Mouse (Mus musculus) embryo, embryonic 11 days (tissue): ENCODE results near the gene Atat1.
"Not testable (repeated sequence)": the region's sequence is repeated elsewhere in the genome, so short reads cannot be mapped to it uniquely, and the experiment has no call there.

Experiments used
- DNase-seq: peaks from one replicate; pipeline ENCODE4 v3.0.0-alpha.2; 2015

Gene Atat1

DNA sequence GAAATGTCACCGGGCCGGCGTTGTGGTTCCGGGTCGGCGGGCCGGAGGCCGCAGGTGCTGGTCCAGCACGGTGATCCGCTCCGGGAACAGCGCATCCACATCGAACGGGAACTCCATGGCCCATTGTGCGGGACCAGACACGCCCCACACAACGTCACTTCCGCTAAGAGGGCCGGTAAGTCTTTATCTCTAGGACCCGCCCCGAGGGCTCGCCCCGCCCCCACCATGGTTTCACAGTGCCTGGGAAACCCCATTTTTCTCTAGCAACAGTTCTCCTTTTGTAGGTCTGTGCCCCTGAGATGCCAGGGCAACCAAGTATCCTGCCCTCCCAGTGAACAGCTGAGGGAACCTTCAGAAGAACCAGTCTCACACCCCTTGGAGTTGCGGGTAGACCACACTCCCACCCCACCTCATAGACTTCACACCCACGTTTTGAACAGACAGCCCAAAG is at the start of gene Atat1:
Atat1 (minus strand) TSS at position 157 of the 451 bp plus-strand sequence.
- peak; percentile 96 for DNase-seq

DNA sequence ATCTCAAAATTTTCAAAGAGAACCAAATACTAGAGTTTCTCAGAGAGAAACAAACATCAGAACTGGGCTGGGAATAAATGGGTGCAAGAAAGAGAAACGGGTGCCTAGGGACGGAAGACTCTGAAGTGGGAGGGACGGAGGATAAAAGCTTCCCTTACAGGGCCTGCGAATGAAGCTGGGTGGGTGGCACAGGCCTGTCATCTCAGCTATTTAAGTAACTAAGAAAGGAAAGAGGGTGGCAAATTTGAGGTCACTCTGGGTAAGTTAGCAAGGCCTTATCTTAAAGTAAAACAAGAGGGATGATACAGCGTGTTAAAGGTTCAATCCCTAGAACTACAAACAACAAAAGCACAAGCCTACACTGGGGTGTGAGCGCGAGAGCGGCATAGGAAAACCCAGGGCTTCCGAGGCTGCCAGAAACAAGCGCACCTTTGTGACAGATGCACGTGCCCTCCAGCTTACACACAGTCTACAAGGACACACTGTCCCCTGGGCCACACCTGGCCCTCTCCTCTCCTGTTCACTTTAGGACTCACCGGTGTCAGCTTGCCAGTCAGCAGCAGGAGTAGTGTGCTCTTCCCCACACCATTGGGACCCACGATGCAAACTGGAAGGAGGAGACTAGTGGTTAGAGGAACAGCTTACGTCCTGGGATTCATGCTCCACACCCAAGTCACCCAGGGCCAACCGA is 48.8 kb upstream of the Atat1 start:
- DNase-seq, result no peak

GRCm38 (mm10) chr17:35954665-35955064 is 44.8 kb upstream of the Atat1 start:
- no peak for DNase-seq

DNA sequence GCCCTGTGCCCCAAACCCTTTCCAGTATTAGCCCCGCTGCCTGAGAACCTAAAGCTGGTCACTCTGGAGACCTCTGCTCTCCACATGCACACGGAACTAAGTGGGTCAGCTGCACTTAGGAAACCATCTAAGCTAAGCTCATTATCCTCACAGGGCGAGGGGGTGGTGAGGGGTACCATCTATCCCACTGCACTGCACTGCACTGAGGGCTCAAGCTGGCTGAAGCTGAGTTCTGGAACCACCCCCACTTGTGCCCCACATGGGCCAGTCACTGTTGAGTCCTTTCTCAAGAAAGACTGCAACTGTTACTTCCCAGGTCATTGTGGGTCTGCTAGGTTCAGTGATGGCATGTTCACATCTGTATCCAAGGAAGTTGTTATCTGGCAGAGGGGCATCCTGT is 42.7 kb upstream of the Atat1 start:
- not testable (repeated sequence) for DNase-seq

- not testable (repeated sequence) for DNase-seq
Measured at GRCm38 (mm10) chr17:35950946-35951345, 41.1 kb upstream of the Atat1 start.

GRCm38 (mm10) chr17:35939941-35940340 is 30.1 kb upstream of the Atat1 start:
- no peak for DNase-seq

GRCm38 (mm10) chr17:35939108-35939507 is 29.2 kb upstream of the Atat1 start:
- DNase-seq, result no peak

DNA sequence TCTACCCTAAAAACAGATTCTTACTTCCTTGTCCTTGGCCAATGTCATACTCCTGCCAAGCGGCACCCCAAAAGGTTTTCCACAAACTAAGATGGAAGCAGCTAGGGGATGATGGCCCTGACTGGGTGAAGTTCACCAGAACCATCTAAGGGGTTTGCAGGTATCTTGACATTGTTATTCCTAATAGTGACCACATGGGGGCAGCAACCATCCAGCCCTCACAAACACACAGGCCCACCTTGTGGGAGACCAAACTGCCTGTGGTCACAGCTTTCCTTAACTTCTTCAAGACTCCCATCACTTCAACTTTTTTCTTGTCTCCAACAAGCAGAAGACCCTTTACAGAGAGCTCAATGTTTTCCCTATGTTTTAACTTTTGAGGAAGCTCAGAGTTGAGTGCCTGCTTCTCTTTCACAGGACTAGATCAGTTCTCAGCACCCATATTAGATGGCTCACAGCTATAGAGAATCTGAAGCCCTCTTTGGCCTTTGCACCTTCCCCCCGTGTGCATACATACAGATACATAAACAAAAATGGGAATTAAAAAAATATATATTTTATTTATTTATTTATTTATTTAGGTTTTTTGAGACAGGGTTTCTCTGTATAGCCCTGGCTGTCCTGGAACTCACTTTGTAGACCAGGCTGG is 27.9 kb upstream of the Atat1 start:
- peak; percentile 63 for DNase-seq

GRCm38 (mm10) chr17:35935763-35936162 is 25.9 kb upstream of the Atat1 start:
- DNase-seq, result not testable (repeated sequence)

- DNase-seq, result no peak
Measured at GRCm38 (mm10) chr17:35932608-35933007, 22.7 kb upstream of the Atat1 start.

- no peak for DNase-seq
Measured at GRCm38 (mm10) chr17:35930627-35931026, 20.8 kb upstream of the Atat1 start.

GRCm38 (mm10) chr17:35929534-35929933 is 19.7 kb upstream of the Atat1 start:
- no peak for DNase-seq

GRCm38 (mm10) chr17:35927471-35927870 is 17.6 kb upstream of the Atat1 start:
- no peak for DNase-seq

- no peak for DNase-seq
Measured at GRCm38 (mm10) chr17:35923281-35923680, 13.4 kb upstream of the Atat1 start.

GRCm38 (mm10) chr17:35922566-35922965 is 12.7 kb upstream of the Atat1 start:
- no peak for DNase-seq

DNA sequence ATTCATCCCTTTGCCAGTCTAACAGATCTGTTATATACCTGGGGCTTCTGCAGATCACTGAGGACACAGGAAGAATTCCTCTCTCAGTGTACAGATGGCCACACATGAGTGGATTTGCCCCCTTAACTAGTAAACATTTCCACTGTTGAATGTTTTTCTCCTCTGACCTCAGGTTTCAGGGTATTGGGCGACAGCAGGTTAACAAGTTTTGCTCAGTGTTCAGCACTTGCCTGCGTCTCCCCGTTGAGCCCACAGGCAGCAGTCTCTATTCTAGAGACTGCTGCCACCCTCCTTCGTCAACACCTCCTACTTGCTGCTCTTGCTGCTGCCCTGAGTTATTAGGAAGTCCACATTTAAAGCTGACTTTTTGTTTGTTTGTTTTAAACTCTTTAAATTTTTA is 11.8 kb upstream of the Atat1 start:
- DNase-seq, result no peak

- DNase-seq, result peak; percentile 73
Measured at GRCm38 (mm10) chr17:35920862-35921562, 11.1 kb upstream of the Atat1 start.

GRCm38 (mm10) chr17:35920384-35920783 is 10.5 kb upstream of the Atat1 start:
- no peak for DNase-seq

- DNase-seq, result peak; percentile 25
Measured at GRCm38 (mm10) chr17:35919864-35920301, 10.0 kb upstream of the Atat1 start.

DNA sequence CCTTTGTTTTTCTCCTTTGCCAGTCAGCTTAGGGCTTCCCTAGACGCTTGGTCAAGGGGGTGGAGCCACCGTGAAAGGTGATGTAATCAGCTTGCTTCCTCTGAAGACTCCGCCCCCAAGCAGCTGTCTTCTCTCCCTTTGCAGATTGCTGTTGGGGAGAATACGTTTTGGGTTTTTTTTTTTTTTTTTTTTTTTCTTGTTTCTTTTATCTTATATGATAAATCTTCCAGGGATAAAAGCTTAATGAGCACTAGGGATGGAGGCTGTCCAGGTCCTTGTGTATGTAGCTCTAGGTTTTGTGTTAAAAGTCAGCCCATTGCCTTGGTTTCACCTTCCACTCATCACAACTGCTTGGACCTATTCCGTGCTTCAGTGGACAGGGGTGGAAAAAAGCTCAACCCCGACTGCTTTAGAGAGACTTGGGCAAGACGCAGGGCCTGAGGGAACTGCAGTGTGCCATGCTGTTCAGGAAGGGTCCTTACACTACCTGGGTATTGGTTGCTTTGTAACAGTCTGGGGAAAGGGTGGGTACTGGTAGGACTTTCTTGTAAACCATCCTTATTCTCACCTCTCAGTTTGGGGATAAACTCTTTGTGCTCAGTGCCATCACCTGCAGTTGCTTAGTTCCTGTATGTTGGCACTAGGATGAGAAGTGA is 9.3 kb upstream of the Atat1 start:
- peak; percentile 97 for DNase-seq

DNA sequence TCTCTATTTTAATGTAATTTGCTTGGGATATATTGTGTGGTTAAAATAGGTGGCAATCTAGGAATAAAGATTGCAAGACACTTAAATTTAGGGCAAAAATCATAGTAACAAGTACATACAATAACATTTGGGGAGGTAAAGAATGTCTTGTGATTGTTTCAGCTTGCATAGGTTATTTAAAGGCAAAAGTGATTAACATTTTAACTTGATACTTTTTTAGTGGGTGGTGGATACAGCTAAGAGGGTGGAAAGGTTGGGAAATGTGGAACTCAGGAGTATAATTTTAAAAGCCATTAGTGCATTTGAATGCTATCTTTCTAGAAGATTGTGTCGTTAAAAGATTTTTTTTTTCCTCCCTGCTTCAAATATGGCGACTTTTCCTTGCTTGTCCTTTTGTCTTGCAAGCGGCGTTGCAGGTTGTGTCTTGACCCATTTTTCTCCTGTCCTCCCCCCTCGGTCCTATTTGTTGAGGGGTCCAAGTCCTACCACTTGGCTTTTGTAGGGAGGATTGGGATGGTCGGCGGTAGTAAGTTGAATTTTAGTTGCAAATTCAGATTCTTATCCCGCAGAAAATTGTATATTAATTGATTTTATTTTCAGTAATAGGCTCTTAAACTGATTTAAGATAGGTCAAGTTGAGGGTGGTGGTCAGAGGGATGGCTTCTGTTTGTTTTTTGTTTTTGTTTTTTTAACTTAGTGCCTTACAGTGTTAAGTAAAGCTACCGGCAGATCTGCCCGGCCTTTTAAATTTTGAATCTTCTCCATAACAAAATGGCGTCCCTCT is 8.6 kb upstream of the Atat1 start:
- peak; percentile 74 for DNase-seq
